Mouse (Mus musculus): ENCODE results near the gene Herc1. TPM values are rescaled to one million over a fixed set of nuclear protein-coding genes. Genes with fewer than 3 reads are reported as not detected.

Gene Herc1
- polyA plus RNA-seq, 1 experiment from 2014 or later, result 27.3 TPM

- WGBS (ENCODE audit: insufficient replicate concordance), result under 1% methylated on average over 78 of the region's 78 CpGs
- Histone ChIP-seq H3K9me3 (replicated peaks) (no peaks in the 10 kb centered on the region), H3K27me3 (no peaks in the 10 kb centered on the region), H3K36me3 (replicated peaks) (peaks cover 75% of the 10 kb centered on the region), H3K4me2 (peak overlapping the region; percentile 97), H3K4me3 (replicated peaks) (peak overlapping the region; percentile 69), H3K4me1 (replicated peaks) (peaks cover 61% of the 10 kb centered on the region), H3K9ac (peak overlapping the region; percentile 78), H3K27ac (replicated peaks) (peak overlapping the region; percentile 93)
- peak; percentile 85 for ATAC-seq (ENCODE audit: insufficient read depth)
These were observed 161.5 kb downstream of the Herc1 start for GRCm38 (mm10) chr9:66511580-66512350.

GRCm38 (mm10) chr9:66512351-66512671 lies 162.1 kb downstream of the Herc1 start:
- no peaks in the 10 kb centered on the region for H3K9me3 ChIP-seq (replicated peaks)
- H3K9ac ChIP-seq, result peak overlapping the region; percentile 78
- WGBS (ENCODE audit: insufficient replicate concordance), result under 1% methylated on average over 8 of the region's 8 CpGs
- H3K27ac ChIP-seq (replicated peaks), result peak overlapping the region; percentile 93
- H3K4me1 ChIP-seq (replicated peaks), result peaks cover 56% of the 10 kb centered on the region
- H3K36me3 ChIP-seq (replicated peaks), result peaks cover 75% of the 10 kb centered on the region
- H3K4me2 ChIP-seq, result peak overlapping the region; percentile 97
- peak; percentile 68 for ATAC-seq (ENCODE audit: insufficient read depth)
- H3K27me3 ChIP-seq, result no peaks in the 10 kb centered on the region
- peak overlapping the region; percentile 69 for H3K4me3 ChIP-seq (replicated peaks)

GRCm38 (mm10) chr9:66513150-66513549 lies 162.9 kb downstream of the Herc1 start:
- ATAC-seq (ENCODE audit: insufficient read depth), result no peak
- no peaks in the 10 kb centered on the region for H3K27me3 ChIP-seq
- H3K9me3 ChIP-seq (replicated peaks), result no peaks in the 10 kb centered on the region
- 0 out of 2 replicates have a peak overlapping the region, but pooled peaks have one; percentile 93 for H3K27ac ChIP-seq (replicated peaks)
- H3K36me3 ChIP-seq (replicated peaks), result peaks cover 75% of the 10 kb centered on the region
- H3K4me2 ChIP-seq, result 0 out of 2 replicates have a peak overlapping the region, but pooled peaks have one; percentile 11
- H3K4me3 ChIP-seq (replicated peaks), result no peak overlapping the region
- peaks cover 53% of the 10 kb centered on the region for H3K4me1 ChIP-seq (replicated peaks)
- no peak overlapping the region for H3K9ac ChIP-seq

GRCm38 (mm10) chr9:66513661-66514255 lies 163.5 kb downstream of the Herc1 start:
- Histone ChIP-seq H3K27me3 (no peaks in the 10 kb centered on the region), H3K36me3 (replicated peaks) (peaks cover 75% of the 10 kb centered on the region)

GRCm38 (mm10) chr9:66514256-66514770 lies 164.1 kb downstream of the Herc1 start, which contains the start of gene Fbxl22:
Gene Fbxl22, minus strand, starts transcription at chr9:66514593.
- Histone ChIP-seq H3K9ac (no peak within 1 kb of the TSS), H3K4me2 (no peak within 1 kb of the TSS), H3K4me3 (replicated peaks) (no peak within 1 kb of the TSS), H3K27ac (replicated peaks) (no peak within 1 kb of the TSS), H3K9me3 (replicated peaks) (no peaks in the 10 kb centered on the region), H3K27me3 (no peaks in the 10 kb centered on the region), H3K4me1 (replicated peaks) (peaks cover 53% of the 10 kb centered on the region), H3K36me3 (replicated peaks) (peaks cover 74% of the 10 kb centered on the region)
- ATAC-seq (ENCODE audit: insufficient read depth), result no peak
- WGBS (ENCODE audit: insufficient replicate concordance), result 73% methylated on average over 17 of the region's 17 CpGs

More at GRCm38 (mm10) chr9:66513661-66514255, 163.5 kb downstream of the Herc1 start:
- no peak overlapping the region for H3K9ac ChIP-seq
- no peaks in the 10 kb centered on the region for H3K9me3 ChIP-seq (replicated peaks)
- ATAC-seq (ENCODE audit: insufficient read depth), result no peak
- no peak overlapping the region for H3K27ac ChIP-seq (replicated peaks)
- H3K4me2 ChIP-seq, result no peak overlapping the region
- H3K4me1 ChIP-seq (replicated peaks), result peaks cover 53% of the 10 kb centered on the region
- no peak overlapping the region for H3K4me3 ChIP-seq (replicated peaks)
- 87% methylated on average over 4 of the region's 4 CpGs for WGBS (ENCODE audit: insufficient replicate concordance)

GRCm38 (mm10) chr9:66515115-66515514 lies 164.9 kb downstream of the Herc1 start:
- Histone ChIP-seq H3K4me3 (replicated peaks) (no peak overlapping the region), H3K4me2 (no peak overlapping the region), H3K4me1 (replicated peaks) (peaks cover 46% of the 10 kb centered on the region), H3K9ac (no peak overlapping the region), H3K36me3 (replicated peaks) (peaks cover 74% of the 10 kb centered on the region), H3K27me3 (no peaks in the 10 kb centered on the region), H3K9me3 (replicated peaks) (no peaks in the 10 kb centered on the region), H3K27ac (replicated peaks) (no peak overlapping the region)
- WGBS (ENCODE audit: insufficient replicate concordance), result 46% methylated on average over 2 of the region's 2 CpGs
- no peak for ATAC-seq (ENCODE audit: insufficient read depth)

GRCm38 (mm10) chr9:66515680-66516210 lies 165.5 kb downstream of the Herc1 start:
- Histone ChIP-seq H3K27ac (replicated peaks) (no peak overlapping the region), H3K9ac (no peak overlapping the region), H3K4me1 (replicated peaks) (peaks cover 39% of the 10 kb centered on the region), H3K4me3 (replicated peaks) (no peak overlapping the region), H3K27me3 (no peaks in the 10 kb centered on the region), H3K9me3 (replicated peaks) (no peaks in the 10 kb centered on the region), H3K36me3 (replicated peaks) (peaks cover 75% of the 10 kb centered on the region), H3K4me2 (no peak overlapping the region)
- WGBS (ENCODE audit: insufficient replicate concordance), result 86% methylated on average over 10 of the region's 10 CpGs
- ATAC-seq (ENCODE audit: insufficient read depth), result no peak

- no peak overlapping the region for H3K4me2 ChIP-seq
- H3K4me3 ChIP-seq (replicated peaks), result no peak overlapping the region
- H3K9ac ChIP-seq, result no peak overlapping the region
- WGBS (ENCODE audit: insufficient replicate concordance), result 76% methylated on average over 6 of the region's 6 CpGs
- no peak overlapping the region for H3K27ac ChIP-seq (replicated peaks)
- H3K9me3 ChIP-seq (replicated peaks), result no peaks in the 10 kb centered on the region
- peaks cover 78% of the 10 kb centered on the region for H3K36me3 ChIP-seq (replicated peaks)
- no peak for ATAC-seq (ENCODE audit: insufficient read depth)
- H3K4me1 ChIP-seq (replicated peaks), result peaks cover 33% of the 10 kb centered on the region
- H3K27me3 ChIP-seq, result no peaks in the 10 kb centered on the region
These were observed 166.2 kb downstream of the Herc1 start for GRCm38 (mm10) chr9:66516296-66516940.

- Histone ChIP-seq H3K36me3 (replicated peaks) (peaks cover 84% of the 10 kb centered on the region), H3K4me3 (replicated peaks) (no peak overlapping the region), H3K9me3 (replicated peaks) (no peaks in the 10 kb centered on the region), H3K9ac (no peak overlapping the region), H3K27me3 (no peaks in the 10 kb centered on the region), H3K4me1 (replicated peaks) (peaks cover 19% of the 10 kb centered on the region), H3K4me2 (no peak overlapping the region), H3K27ac (replicated peaks) (no peak overlapping the region)
- 87% methylated on average over 10 of the region's 10 CpGs for WGBS (ENCODE audit: insufficient replicate concordance)
- no peak for ATAC-seq (ENCODE audit: insufficient read depth)
These were observed 167.5 kb downstream of the Herc1 start for GRCm38 (mm10) chr9:66517746-66518145.

- H3K4me1 ChIP-seq (replicated peaks), result peaks cover 14% of the 10 kb centered on the region
- WGBS (ENCODE audit: insufficient replicate concordance), result 85% methylated on average over 5 of the region's 5 CpGs
- H3K27me3 ChIP-seq, result no peaks in the 10 kb centered on the region
- no peaks in the 10 kb centered on the region for H3K9me3 ChIP-seq (replicated peaks)
- H3K27ac ChIP-seq (replicated peaks), result no peak overlapping the region
- H3K4me2 ChIP-seq, result no peak overlapping the region
- no peak overlapping the region for H3K4me3 ChIP-seq (replicated peaks)
- H3K9ac ChIP-seq, result no peak overlapping the region
- no peak for ATAC-seq (ENCODE audit: insufficient read depth)
- H3K36me3 ChIP-seq (replicated peaks), result peaks cover 87% of the 10 kb centered on the region
These were observed 168.0 kb downstream of the Herc1 start for GRCm38 (mm10) chr9:66518251-66518650.

- Histone ChIP-seq H3K4me3 (replicated peaks) (no peak overlapping the region), H3K27me3 (no peaks in the 10 kb centered on the region), H3K9me3 (replicated peaks) (no peaks in the 10 kb centered on the region), H3K9ac (no peak overlapping the region), H3K36me3 (replicated peaks) (peaks cover 87% of the 10 kb centered on the region), H3K4me1 (replicated peaks) (peaks cover 8% of the 10 kb centered on the region), H3K4me2 (no peak overlapping the region), H3K27ac (replicated peaks) (no peak overlapping the region)
- no peak for ATAC-seq (ENCODE audit: insufficient read depth)
- WGBS (ENCODE audit: insufficient replicate concordance), result 78% methylated on average over 5 of the region's 5 CpGs
These were observed 168.7 kb downstream of the Herc1 start for GRCm38 (mm10) chr9:66518901-66519300.

All from liver, embryonic 15.5 days (tissue).